Mouse (Mus musculus) embryonic facial prominence, embryonic 13.5 days (tissue): ENCODE results near the gene Chia1. TPM values are rescaled to one million over a fixed set of nuclear protein-coding genes. Genes with fewer than 3 reads are reported as not detected.
"Not testable (repeated sequence)": the region's sequence is repeated elsewhere in the genome, so short reads cannot be mapped to it uniquely, and the experiment has no call there.

Source experiments
- ATAC-seq: fragments of 200-750 bp; cut with Nextera tagmentation; 2 replicates; pipeline ENCODE4 v1.8.0; 2017; ENCODE audit warnings: low read depth; ENCODE audit not compliant: insufficient number of reproducible peaks, insufficient read depth, low FRiP score, low TSS enrichment
- H3K27ac ChIP-seq: fragments of 300-500 bp; sonication (generic); 2 replicates; pipeline ENCODE4 v1.5.1; 2015; ENCODE audit warnings: moderate library complexity, mild to moderate bottlenecking, inconsistent platforms
- H3K27me3 ChIP-seq: fragments of 300-500 bp; sonication (generic); 2 replicates; pipeline ENCODE4 v1.6.1; 2015; ENCODE audit warnings: mild to moderate bottlenecking, inconsistent platforms
- H3K36me3 ChIP-seq: fragments of 300-500 bp; sonication (generic); 2 replicates; pipeline ENCODE4 v1.6.1; 2015; ENCODE audit warnings: mild to moderate bottlenecking, inconsistent platforms
- H3K4me1 ChIP-seq: fragments of 300-500 bp; sonication (generic); 2 replicates; pipeline ENCODE4 v1.6.1; 2015; ENCODE audit warnings: inconsistent platforms
- H3K4me2 ChIP-seq: fragments of 300-500 bp; sonication (generic); 2 replicates; pipeline ENCODE4 v1.6.1; 2015; ENCODE audit warnings: moderate library complexity, mild to moderate bottlenecking, inconsistent platforms
- H3K4me3 ChIP-seq: fragments of 300-500 bp; sonication (generic); 2 replicates; pipeline ENCODE4 v1.5.1; 2015; ENCODE audit warnings: mild to moderate bottlenecking, inconsistent platforms
- H3K9ac ChIP-seq: fragments of 300-500 bp; sonication (generic); 2 replicates; pipeline ENCODE4 v1.6.1; 2015; ENCODE audit warnings: mild to moderate bottlenecking, inconsistent platforms
- H3K9me3 ChIP-seq: fragments of 300-500 bp; sonication (generic); 2 replicates; pipeline ENCODE4 v1.6.1; 2016; ENCODE audit warnings: inconsistent platforms
- WGBS: fragments of 180-500 bp; shearing (Covaris S2); methylation state at CpG from one replicate; pipeline ENCODE4 v1.1.7; 2015; ENCODE audit warnings: mixed read lengths; 5-methylcytosine and 5-hydroxymethylcytosine counted together
- polyA plus RNA-seq: library from polyadenylated mRNA; unstranded; fragments of >200 nt; fragmentation: Nextera tagmentation; extraction: Ambion mirVana; gene quantifications from 2 replicates; pipeline ENCODE4 v1.2.1, GENCODE M21; 2015

Chia1 gene
- polyA plus RNA-seq, 1 experiment from 2014 or later: not detected

- not testable (repeated sequence) for H3K36me3 ChIP-seq, ATAC-seq, H3K4me1 ChIP-seq, H3K27ac ChIP-seq, H3K9me3 ChIP-seq, H3K4me3 ChIP-seq, H3K4me2 ChIP-seq, H3K27me3 ChIP-seq, H3K9ac ChIP-seq
- WGBS: 70% methylated on average over 2 of the region's 2 CpGs
Observed at GRCm38 (mm10) chr3:106172506-106172905, 59.5 kb downstream of the Chia1 start.

- ATAC-seq, H3K27ac ChIP-seq, H3K27me3 ChIP-seq, H3K4me1 ChIP-seq, H3K4me2 ChIP-seq, H3K9ac ChIP-seq, H3K36me3 ChIP-seq, H3K9me3 ChIP-seq, H3K4me3 ChIP-seq: not testable (repeated sequence)
- 63% methylated on average over 2 of the region's 2 CpGs for WGBS
Observed at GRCm38 (mm10) chr3:106174971-106175370, 61.9 kb downstream of the Chia1 start.

GRCm38 (mm10) chr3:106177509-106178189 lies 64.6 kb downstream of the Chia1 start:
- H3K4me1 ChIP-seq: no peaks in the 10 kb centered on the region
- peaks cover 5% of the 10 kb centered on the region; the same call in 1 of the 2 replicates for H3K9me3 ChIP-seq
- H3K4me3 ChIP-seq: no peak overlapping the region
- 85% methylated on average over 13 of the region's 13 CpGs for WGBS
- no peak overlapping the region for H3K4me2 ChIP-seq
- no peaks in the 10 kb centered on the region for H3K36me3 ChIP-seq
- no peak overlapping the region for H3K9ac ChIP-seq
- H3K27me3 ChIP-seq: no peaks in the 10 kb centered on the region
- ATAC-seq: no peak
- no peak overlapping the region for H3K27ac ChIP-seq

Other genes starting within 250 kb of the Chia1 start
- 0.43 and 0.94 TPM in 2 replicates for gene Adora3, start 242.4 kb upstream of the Chia1 start, polyA plus RNA-seq
- gene Tmigd3, start 242.3 kb upstream of the Chia1 start, polyA plus RNA-seq: not detected in 2 replicates
- gene I830077J02Rik, start 180.6 kb upstream of the Chia1 start, polyA plus RNA-seq: 0.41 and 0.49 TPM in 2 replicates
- 121 and 124 TPM in 2 replicates for gene Wdr77, start 153.9 kb upstream of the Chia1 start, polyA plus RNA-seq
- gene Atp5f1, start 153.1 kb upstream of the Chia1 start, polyA plus RNA-seq: 446 and 470 TPM in 2 replicates
- 1.5 and 1.6 TPM in 2 replicates for gene Ovgp1, start 139.5 kb upstream of the Chia1 start, polyA plus RNA-seq
- 0.39 and 0.70 TPM in 2 replicates for gene Pifo, start 98.6 kb upstream of the Chia1 start, polyA plus RNA-seq
- not detected in 2 replicates for gene Chil5, start 80.4 kb upstream of the Chia1 start, polyA plus RNA-seq
- gene Chil3, start 54.3 kb downstream of the Chia1 start, polyA plus RNA-seq: 0.33 TPM in 1 of 2 replicates, not detected in the other
- not detected in 2 replicates for gene Chil4, start 106.3 kb downstream of the Chia1 start, polyA plus RNA-seq